Mouse (Mus musculus) hindbrain, postnatal 0 days (tissue): Measurements from ENCODE around the gene Lypd6. TPM values are rescaled to one million over a fixed set of nuclear protein-coding genes. Genes with fewer than 3 reads are reported as not detected.

Experiments
- ATAC-seq: fragments of 200-750 bp; cut with Nextera tagmentation; 2 replicates; pipeline ENCODE4 v1.8.0; 2017; ENCODE audit warnings: mild to moderate bottlenecking, moderate TSS enrichment, moderate library complexity
- DNase-seq: peaks from one replicate; pipeline ENCODE4 v3.0.0-alpha.2; 2015; ENCODE audit warnings: low spot score
- H3K27ac ChIP-seq: fragments of 300-500 bp; sonication (generic); 2 replicates; pipeline ENCODE4 v1.5.1; 2014; ENCODE audit warnings: mild to moderate bottlenecking
- H3K27me3 ChIP-seq: fragments of 300-500 bp; sonication (generic); 2 replicates; pipeline ENCODE4 v1.6.1; 2014; ENCODE audit warnings: low read length, mixed read lengths; ENCODE audit not compliant: insufficient read depth
- H3K36me3 ChIP-seq: fragments of 300-500 bp; sonication (generic); 2 replicates; pipeline ENCODE4 v1.6.1; 2014; ENCODE audit warnings: low read length, mixed read lengths; ENCODE audit not compliant: insufficient read depth
- H3K4me1 ChIP-seq: fragments of 300-500 bp; sonication (generic); 2 replicates; pipeline ENCODE4 v1.6.1; 2014; ENCODE audit warnings: antibody characterized with exemption, low read length, mixed read lengths; ENCODE audit not compliant: insufficient read depth
- H3K4me2 ChIP-seq: fragments of 300-500 bp; sonication (generic); 2 replicates; pipeline ENCODE4 v1.6.1; 2014; ENCODE audit warnings: low read depth, mild to moderate bottlenecking, low read length, moderate library complexity, mixed read lengths
- H3K4me3 ChIP-seq: fragments of 300-500 bp; sonication (generic); 2 replicates; pipeline ENCODE4 v1.5.1; 2014; ENCODE audit warnings: low read length
- H3K9ac ChIP-seq: fragments of 300-500 bp; sonication (generic); replicated peaks from 2 replicates; pipeline ENCODE4 v1.6.1; 2014; ENCODE audit warnings: mild to moderate bottlenecking, low read length, moderate library complexity, mixed read lengths
- H3K9me3 ChIP-seq: fragments of 300-500 bp; sonication (generic); 2 replicates; pipeline ENCODE4 v1.6.1; 2016; ENCODE audit warnings: low read length, mixed read lengths
- CTCF ChIP-seq: IDR thresholded peaks from 2 replicates; pipeline ENCODE4 v1.5.1; 2016; ENCODE audit warnings: antibody characterized with exemption, control low read depth, low read depth
- WGBS: fragments of 180-500 bp; shearing (Covaris S2); extraction: QIAGEN DNeasy Blood & Tissue Kit; methylation state at CpG from one replicate; pipeline ENCODE4 v1.1.7; 2014; 5-methylcytosine and 5-hydroxymethylcytosine counted together
- polyA plus RNA-seq: library from polyadenylated mRNA; unstranded; fragments of >200 nt; fragmentation: Nextera tagmentation; extraction: Ambion mirVana; gene quantifications from 2 replicates; pipeline ENCODE4 v1.2.1, GENCODE M21; 2015
- total RNA-seq: library from RNA; depleted of rRNA; stranded (reverse); fragments of >200 nt; gene quantifications from 2 replicates; pipeline ENCODE4 v1.2.3, GENCODE M21; 2014

Lypd6 gene
- total and polyA plus RNA-seq, 2 experiments from 2014 or later, result 13.6 to 19.4 TPM

- Histone ChIP-seq H3K4me2 (no peak overlapping the region), H3K9me3 (no peaks in the 10 kb centered on the region), H3K27me3 (no peaks in the 10 kb centered on the region), H3K4me3 (no peak overlapping the region), H3K9ac (no peak overlapping the region), H3K36me3 (no peaks in the 10 kb centered on the region), H3K4me1 (no peaks in the 10 kb centered on the region), H3K27ac (no peak overlapping the region)
- DNase-seq, result no peak
- no peak for ATAC-seq
- WGBS, result 79% methylated on average over 3 of the region's 3 CpGs
- TF ChIP-seq CTCF, result no peak
Measured at GRCm38 (mm10) chr2:50084746-50085145, 18.5 kb downstream of the Lypd6 start.

- Histone ChIP-seq H3K27ac (no peak overlapping the region), H3K4me2 (no peak overlapping the region), H3K27me3 (no peaks in the 10 kb centered on the region), H3K36me3 (no peaks in the 10 kb centered on the region), H3K4me1 (no peaks in the 10 kb centered on the region), H3K9ac (no peak overlapping the region), H3K4me3 (no peak overlapping the region), H3K9me3 (no peaks in the 10 kb centered on the region)
- DNase-seq, result no peak
- TF ChIP-seq CTCF, result no peak
- 64% methylated on average over 3 of the region's 3 CpGs for WGBS
- ATAC-seq, result no peak
Measured at GRCm38 (mm10) chr2:50087761-50088160, 21.5 kb downstream of the Lypd6 start.

GRCm38 (mm10) chr2:50096336-50096735 lies 30.1 kb downstream of the Lypd6 start:
- Histone ChIP-seq H3K4me2 (no peak overlapping the region), H3K4me3 (no peak overlapping the region), H3K36me3 (no peaks in the 10 kb centered on the region), H3K9ac (no peak overlapping the region), H3K27ac (no peak overlapping the region), H3K9me3 (no peaks in the 10 kb centered on the region), H3K27me3 (no peaks in the 10 kb centered on the region), H3K4me1 (0 out of 2 replicates have a peak, but pooled peaks cover 9% of the 10 kb centered on the region)
- peak; percentile 51; the same call in 1 of the 2 replicates for ATAC-seq
- no peak for TF ChIP-seq CTCF
- 43% methylated on average over 3 of the region's 3 CpGs for WGBS
- peak; percentile 52 for DNase-seq

- WGBS, result 18% methylated on average over 9 of the region's 9 CpGs
- Histone ChIP-seq H3K36me3 (no peaks in the 10 kb centered on the region), H3K9me3 (no peaks in the 10 kb centered on the region), H3K27me3 (no peaks in the 10 kb centered on the region), H3K27ac (peak overlapping the region; percentile 41; the same call in 1 of the 2 replicates), H3K9ac (no peak overlapping the region), H3K4me2 (no peak overlapping the region), H3K4me3 (no peak overlapping the region), H3K4me1 (0 out of 2 replicates have a peak, but pooled peaks cover 9% of the 10 kb centered on the region)
- no peak for TF ChIP-seq CTCF
- ATAC-seq, result peak; percentile 56
- DNase-seq, result peak; percentile 30
Measured at GRCm38 (mm10) chr2:50100364-50101151, 34.3 kb downstream of the Lypd6 start.

GRCm38 (mm10) chr2:50101152-50101450 lies 34.9 kb downstream of the Lypd6 start:
- Histone ChIP-seq H3K27me3 (no peaks in the 10 kb centered on the region), H3K9me3 (no peaks in the 10 kb centered on the region), H3K4me3 (no peak overlapping the region), H3K9ac (no peak overlapping the region), H3K27ac (no peak overlapping the region), H3K4me2 (no peak overlapping the region), H3K4me1 (0 out of 2 replicates have a peak, but pooled peaks cover 9% of the 10 kb centered on the region), H3K36me3 (no peaks in the 10 kb centered on the region)
- WGBS, result 50% methylated on average over 1 of the region's 1 CpGs
- TF ChIP-seq CTCF, result no peak
- DNase-seq (peak; percentile 8), ATAC-seq (no peak; the same call in 1 of the 2 replicates)

- Histone ChIP-seq H3K27ac (no peak overlapping the region), H3K9me3 (no peaks in the 10 kb centered on the region), H3K4me3 (no peak overlapping the region), H3K36me3 (no peaks in the 10 kb centered on the region), H3K9ac (no peak overlapping the region), H3K4me1 (0 out of 2 replicates have a peak, but pooled peaks cover 9% of the 10 kb centered on the region), H3K27me3 (no peaks in the 10 kb centered on the region), H3K4me2 (no peak overlapping the region)
- ATAC-seq (no peak), DNase-seq (no peak)
- 79% methylated on average over 7 of the region's 7 CpGs for WGBS
- TF ChIP-seq CTCF, result no peak
Measured at GRCm38 (mm10) chr2:50103850-50104503, 37.7 kb downstream of the Lypd6 start.

- DNase-seq (no peak), ATAC-seq (no peak)
- Histone ChIP-seq H3K4me1 (0 out of 2 replicates have a peak, but pooled peaks cover 7% of the 10 kb centered on the region), H3K9me3 (no peaks in the 10 kb centered on the region), H3K4me3 (no peak overlapping the region), H3K27me3 (no peaks in the 10 kb centered on the region), H3K27ac (no peak overlapping the region), H3K9ac (no peak overlapping the region), H3K36me3 (no peaks in the 10 kb centered on the region), H3K4me2 (no peak overlapping the region)
- no peak for TF ChIP-seq CTCF
- WGBS, result 82% methylated on average over 3 of the region's 3 CpGs
Measured at GRCm38 (mm10) chr2:50105590-50105989, 39.4 kb downstream of the Lypd6 start.
